Mouse (Mus musculus): ENCODE results near the gene Stx18. TPM values are rescaled to one million over a fixed set of nuclear protein-coding genes. Genes with fewer than 3 reads are reported as not detected.

The Stx18 gene
- polyA plus RNA-seq, 1 experiment from 2014 or later: 20.2 TPM

GRCm38 (mm10) chr5:38082589-38082988 is 44.0 kb downstream of the Stx18 start:
- Histone ChIP-seq H3K4me1 (0 out of 2 replicates have a peak, but pooled peaks cover 7% of the 10 kb centered on the region), H3K27me3 (replicated peaks) (no peaks in the 10 kb centered on the region), H3K36me3 (no peaks in the 10 kb centered on the region), H3K27ac (no peak overlapping the region), H3K9ac (no peak overlapping the region), H3K9me3 (replicated peaks) (no peaks in the 10 kb centered on the region), H3K4me3 (no peak overlapping the region), H3K4me2 (no peak overlapping the region)
- 72% methylated on average over 3 of the region's 3 CpGs for WGBS (ENCODE audit: insufficient replicate concordance)
- no peak for ATAC-seq

GRCm38 (mm10) chr5:38083362-38083761 is 44.8 kb downstream of the Stx18 start:
- H3K36me3 ChIP-seq: no peaks in the 10 kb centered on the region
- no peak overlapping the region for H3K4me3 ChIP-seq
- H3K9me3 ChIP-seq (replicated peaks): no peaks in the 10 kb centered on the region
- H3K4me2 ChIP-seq: no peak overlapping the region
- H3K27me3 ChIP-seq (replicated peaks): no peaks in the 10 kb centered on the region
- WGBS (ENCODE audit: insufficient replicate concordance): 68% methylated on average over 5 of the region's 5 CpGs
- 0 out of 2 replicates have a peak, but pooled peaks cover 7% of the 10 kb centered on the region for H3K4me1 ChIP-seq
- no peak overlapping the region for H3K27ac ChIP-seq
- ATAC-seq: no peak
- no peak overlapping the region for H3K9ac ChIP-seq

GRCm38 (mm10) chr5:38084616-38085015 is 46.1 kb downstream of the Stx18 start:
- ATAC-seq: no peak
- WGBS (ENCODE audit: insufficient replicate concordance): 55% methylated on average over 8 of the region's 8 CpGs

DNA sequence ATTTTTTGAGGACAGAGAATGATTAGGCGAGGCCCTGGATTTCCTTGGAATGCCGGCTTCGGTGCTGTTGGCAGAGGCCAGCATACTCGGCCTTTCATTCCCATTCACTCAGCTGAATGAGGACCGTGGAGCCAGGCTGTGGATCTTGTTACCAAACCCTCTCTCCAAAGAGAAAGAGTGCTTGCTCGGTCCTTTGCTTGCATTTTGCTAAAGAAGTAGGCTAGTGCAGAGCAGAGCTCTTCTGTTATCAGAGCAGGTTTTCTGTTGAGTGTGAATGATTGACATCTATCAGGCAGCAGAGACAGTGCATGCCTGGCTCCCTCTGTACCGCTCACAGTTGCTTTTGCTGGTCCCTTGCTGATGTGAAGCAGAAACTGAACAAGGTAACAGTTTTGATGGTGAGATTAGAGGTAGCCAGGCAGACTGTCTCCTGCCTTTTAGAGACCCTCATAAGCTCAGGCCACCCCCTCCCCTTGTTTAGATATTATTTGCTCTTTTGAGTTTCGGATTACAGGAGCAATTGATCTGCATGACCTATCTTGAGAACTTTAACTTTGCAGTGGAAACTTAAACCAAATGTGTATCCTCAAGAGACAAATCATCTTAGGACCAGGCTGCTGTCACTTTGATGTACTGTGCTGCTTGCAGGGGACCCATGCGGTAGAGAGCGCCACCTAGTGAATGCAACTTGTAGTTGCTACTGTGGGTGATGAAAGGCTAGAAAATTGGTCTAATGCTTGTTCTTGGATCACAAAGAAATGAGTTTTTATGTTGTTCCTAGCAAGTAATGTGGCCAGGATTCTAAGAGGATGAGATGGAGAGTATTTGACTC is 47.2 kb downstream of the Stx18 start:
- H3K9ac ChIP-seq: no peak overlapping the region
- H3K27me3 ChIP-seq (replicated peaks): no peaks in the 10 kb centered on the region
- no peak for ATAC-seq
- 0 out of 2 replicates have a peak, but pooled peaks cover 7% of the 10 kb centered on the region for H3K4me1 ChIP-seq
- 42% methylated on average over 10 of the region's 10 CpGs for WGBS (ENCODE audit: insufficient replicate concordance)
- no peak overlapping the region for H3K27ac ChIP-seq
- no peaks in the 10 kb centered on the region for H3K36me3 ChIP-seq
- H3K4me2 ChIP-seq: no peak overlapping the region
- H3K9me3 ChIP-seq (replicated peaks): no peaks in the 10 kb centered on the region
- H3K4me3 ChIP-seq: no peak overlapping the region

More at GRCm38 (mm10) chr5:38084616-38085015, 46.1 kb downstream of the Stx18 start:
- no peak overlapping the region for H3K4me3 ChIP-seq
- H3K36me3 ChIP-seq: no peaks in the 10 kb centered on the region
- no peak overlapping the region for H3K27ac ChIP-seq
- no peaks in the 10 kb centered on the region for H3K27me3 ChIP-seq (replicated peaks)
- H3K4me1 ChIP-seq: 0 out of 2 replicates have a peak, but pooled peaks cover 7% of the 10 kb centered on the region
- no peaks in the 10 kb centered on the region for H3K9me3 ChIP-seq (replicated peaks)
- no peak overlapping the region for H3K4me2 ChIP-seq
- H3K9ac ChIP-seq: no peak overlapping the region

DNA sequence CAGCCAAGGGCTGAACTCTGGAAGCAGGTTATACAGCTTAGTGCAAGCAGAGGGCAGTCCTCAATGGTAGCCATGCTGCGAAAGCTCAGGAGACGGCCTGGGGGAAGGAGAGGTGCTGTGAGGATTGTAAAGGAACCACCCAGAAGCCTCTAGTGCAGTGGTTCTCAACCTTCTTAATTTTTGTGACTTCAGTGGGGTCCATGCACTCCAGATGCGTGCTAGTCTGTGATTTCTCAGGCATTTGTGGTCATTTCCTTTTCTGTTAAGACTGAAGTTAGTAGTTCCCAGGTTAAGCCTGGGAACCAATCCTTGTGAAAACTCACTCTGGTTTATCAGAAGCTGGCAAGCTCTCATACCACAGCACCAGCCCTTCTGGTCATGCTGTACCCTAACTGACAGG is 51.6 kb downstream of the Stx18 start:
- no peaks in the 10 kb centered on the region for H3K36me3 ChIP-seq
- ATAC-seq: no peak
- no peak overlapping the region for H3K4me2 ChIP-seq
- H3K9me3 ChIP-seq (replicated peaks): no peaks in the 10 kb centered on the region
- no peak overlapping the region for H3K27ac ChIP-seq
- H3K4me3 ChIP-seq: no peak overlapping the region
- H3K4me1 ChIP-seq: 0 out of 2 replicates have a peak, but pooled peaks cover 4% of the 10 kb centered on the region
- H3K27me3 ChIP-seq (replicated peaks): no peaks in the 10 kb centered on the region
- no peak overlapping the region for H3K9ac ChIP-seq
- WGBS (ENCODE audit: insufficient replicate concordance): 75% methylated on average over 3 of the region's 3 CpGs

DNA sequence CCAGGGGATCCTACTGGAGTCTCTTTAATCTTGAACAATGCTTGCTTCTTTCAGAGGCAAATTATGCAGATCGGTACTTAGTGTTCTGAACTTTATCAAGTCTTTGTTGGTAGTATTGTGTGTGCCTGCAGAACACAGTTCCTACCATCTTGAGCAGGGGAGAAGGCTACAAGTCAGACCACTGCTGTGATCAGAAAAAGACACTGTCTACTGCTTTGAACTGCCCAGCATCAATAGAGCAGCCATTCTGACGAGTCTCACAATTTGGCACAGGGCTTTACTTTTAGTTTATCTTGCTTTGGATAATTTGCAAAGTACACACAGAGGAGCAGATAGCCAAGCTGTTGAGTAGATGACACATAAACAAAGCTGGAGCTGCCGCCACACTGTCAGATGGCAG is 52.0 kb downstream of the Stx18 start:
- Histone ChIP-seq H3K4me1 (0 out of 2 replicates have a peak, but pooled peaks cover 3% of the 10 kb centered on the region), H3K4me3 (no peak overlapping the region), H3K4me2 (no peak overlapping the region), H3K9ac (no peak overlapping the region), H3K36me3 (no peaks in the 10 kb centered on the region), H3K27me3 (replicated peaks) (no peaks in the 10 kb centered on the region), H3K9me3 (replicated peaks) (no peaks in the 10 kb centered on the region), H3K27ac (no peak overlapping the region)
- no peak for ATAC-seq
- WGBS (ENCODE audit: insufficient replicate concordance): 75% methylated on average over 3 of the region's 3 CpGs

GRCm38 (mm10) chr5:38091046-38091965 is 52.8 kb downstream of the Stx18 start:
- no peaks in the 10 kb centered on the region for H3K27me3 ChIP-seq (replicated peaks)
- no peak overlapping the region for H3K4me2 ChIP-seq
- H3K4me3 ChIP-seq: no peak overlapping the region
- no peaks in the 10 kb centered on the region for H3K36me3 ChIP-seq
- H3K4me1 ChIP-seq: no peaks in the 10 kb centered on the region
- WGBS (ENCODE audit: insufficient replicate concordance): 59% methylated on average over 8 of the region's 8 CpGs
- no peak overlapping the region for H3K27ac ChIP-seq
- no peak overlapping the region for H3K9ac ChIP-seq
- H3K9me3 ChIP-seq (replicated peaks): no peaks in the 10 kb centered on the region
- ATAC-seq: no peak

- Histone ChIP-seq H3K4me1 (no peaks in the 10 kb centered on the region), H3K9me3 (replicated peaks) (no peaks in the 10 kb centered on the region), H3K27ac (no peak overlapping the region), H3K4me3 (no peak overlapping the region), H3K9ac (no peak overlapping the region), H3K4me2 (no peak overlapping the region), H3K36me3 (no peaks in the 10 kb centered on the region), H3K27me3 (replicated peaks) (no peaks in the 10 kb centered on the region)
- no peak for ATAC-seq
- 59% methylated on average over 2 of the region's 2 CpGs for WGBS (ENCODE audit: insufficient replicate concordance)
Measured at GRCm38 (mm10) chr5:38091966-38092304, 53.4 kb downstream of the Stx18 start.

GRCm38 (mm10) chr5:38094331-38094730 is 55.8 kb downstream of the Stx18 start:
- WGBS (ENCODE audit: insufficient replicate concordance): 81% methylated on average over 2 of the region's 2 CpGs
- Histone ChIP-seq H3K9ac (no peak overlapping the region), H3K4me1 (no peaks in the 10 kb centered on the region), H3K9me3 (replicated peaks) (no peaks in the 10 kb centered on the region), H3K4me2 (no peak overlapping the region), H3K27ac (no peak overlapping the region), H3K27me3 (replicated peaks) (no peaks in the 10 kb centered on the region), H3K36me3 (no peaks in the 10 kb centered on the region), H3K4me3 (no peak overlapping the region)
- no peak for ATAC-seq

DNA sequence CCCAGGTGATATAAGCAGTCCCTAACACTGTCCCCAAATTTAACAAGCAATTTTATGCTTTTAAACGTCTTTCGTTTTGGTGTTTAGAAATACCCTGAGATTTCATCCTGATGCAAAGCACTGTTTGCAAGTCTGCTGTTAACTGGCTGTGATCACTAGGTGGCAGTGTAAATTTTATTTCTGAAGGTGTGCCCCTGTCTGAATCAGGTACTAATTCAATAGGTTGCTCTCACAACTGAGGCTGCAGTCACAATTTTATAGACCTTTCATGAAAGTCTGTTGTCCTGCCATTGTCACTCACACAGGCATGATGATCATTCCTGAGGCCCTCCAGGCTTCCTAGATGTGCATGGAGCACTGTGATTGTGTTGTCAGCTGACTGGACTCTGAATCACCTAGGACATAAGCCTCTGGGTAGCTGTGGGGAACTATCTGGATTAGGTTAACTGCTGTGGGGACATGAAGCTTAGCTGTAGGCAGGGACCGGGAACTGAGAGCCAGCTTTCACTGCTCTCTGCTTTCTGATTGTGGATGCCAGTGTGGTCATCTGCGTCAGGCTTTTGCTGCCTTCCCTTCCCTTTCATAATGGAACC is 59.1 kb downstream of the Stx18 start:
- no peak overlapping the region for H3K4me2 ChIP-seq
- no peaks in the 10 kb centered on the region for H3K9me3 ChIP-seq (replicated peaks)
- H3K9ac ChIP-seq: no peak overlapping the region
- 68% methylated on average over 4 of the region's 4 CpGs for WGBS (ENCODE audit: insufficient replicate concordance)
- no peak overlapping the region for H3K27ac ChIP-seq
- H3K4me3 ChIP-seq: no peak overlapping the region
- H3K27me3 ChIP-seq (replicated peaks): no peaks in the 10 kb centered on the region
- no peaks in the 10 kb centered on the region for H3K36me3 ChIP-seq
- no peak for ATAC-seq
- no peaks in the 10 kb centered on the region for H3K4me1 ChIP-seq

GRCm38 (mm10) chr5:38099139-38099676 is 60.7 kb downstream of the Stx18 start:
- ATAC-seq: no peak
- H3K4me2 ChIP-seq: no peak overlapping the region
- H3K9me3 ChIP-seq (replicated peaks): no peaks in the 10 kb centered on the region
- H3K36me3 ChIP-seq: no peaks in the 10 kb centered on the region
- H3K9ac ChIP-seq: no peak overlapping the region
- H3K27me3 ChIP-seq (replicated peaks): no peaks in the 10 kb centered on the region
- whole genome bisulfite sequencing (ENCODE audit: insufficient replicate concordance): 76% methylated on average over 2 of the region's 2 CpGs
- H3K27ac ChIP-seq: no peak overlapping the region
- no peak overlapping the region for H3K4me3 ChIP-seq
- no peaks in the 10 kb centered on the region for H3K4me1 ChIP-seq

Measured in liver, embryonic 12.5 days (tissue).